Mouse (Mus musculus) spleen, adult 2 months (tissue): Measurements from ENCODE around the gene Nod1.

ENCODE experiments used
- CTCF ChIP-seq: fragments of 200-500 bp; IDR thresholded peaks from 2 replicates; pipeline ENCODE4 v1.5.1; 2011; ENCODE audit warnings: mild to moderate bottlenecking, inconsistent platforms; ENCODE audit not compliant: insufficient read depth, insufficient read length, insufficient replicate concordance; ENCODE audit errors: extremely low read depth
- POLR2A ChIP-seq: fragments of 200-500 bp; IDR thresholded peaks from 2 replicates; pipeline ENCODE4 v1.6.1; 2011; ENCODE audit warnings: low read depth, low read length, inconsistent platforms

DNA sequence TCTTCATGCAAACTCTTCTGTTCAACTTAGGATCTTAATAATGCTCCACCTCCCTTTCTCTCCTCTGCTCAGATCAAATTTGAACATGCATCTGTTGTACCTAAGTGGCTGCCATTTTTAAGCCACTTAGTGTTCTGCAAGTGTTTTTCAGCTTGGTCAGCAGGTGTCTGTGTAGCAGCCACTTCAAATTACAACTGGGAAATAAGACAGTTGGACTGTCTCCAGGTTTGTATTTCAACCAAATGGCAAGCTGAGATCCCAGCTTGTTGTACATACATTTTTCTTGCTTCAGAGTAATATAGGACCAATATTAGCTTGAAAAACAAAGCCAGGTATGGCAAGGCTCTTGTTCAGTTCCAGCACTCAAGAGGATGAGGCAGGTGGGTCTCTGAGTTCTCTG, 93.9 kb downstream of the Nod1 start:
- no peak for TF ChIP-seq POLR2A
- TF ChIP-seq CTCF = no peak
